ENCODE assay signal across 18 mouse cellular contexts in the genomic region with DNA sequence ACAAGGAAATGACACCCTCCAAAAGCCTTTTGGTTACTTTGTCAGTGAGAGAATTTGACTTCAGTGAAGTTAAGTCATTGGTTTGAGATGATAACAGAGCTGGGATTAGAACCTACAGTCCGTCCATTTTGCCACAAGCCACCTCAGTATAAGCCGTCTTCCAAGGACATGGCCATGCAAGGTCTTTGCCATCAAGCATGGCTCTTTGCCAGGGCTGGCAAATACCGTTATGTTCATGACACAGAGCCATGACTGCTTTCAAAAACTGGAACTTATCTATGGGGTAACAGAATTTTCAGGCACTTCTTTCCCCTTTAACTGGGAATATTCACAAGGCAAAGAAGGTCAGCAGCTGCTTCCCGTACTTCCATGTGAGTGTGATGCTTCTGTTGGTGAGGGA.
DNase-seq lines count a peak whose midpoint lies in the region; ATAC-seq lines count a peak whose summit lies in the region.
"Had no signal": no experiment of that assay in that cellular context is flagged by ENCODE, and none has a peak within 500 bp of the region (broad histone marks: within the 10 kb centered on the region; RNA-seq: fewer than 3 reads in every experiment).

No protein-coding gene starts in this region.

- ATAC-seq in cerebellum, adult (ENCODE audit: insufficient number of reproducible peaks, low FRiP score, low TSS enrichment): no peak
- ATAC-seq: activated CD4-positive, CD25-positive, alpha-beta regulatory T cell, adult 4 months; forebrain, embryonic 15.5 days; inflammation-experienced regulatory T-cells, adult 6 months; intestine, embryonic 16.5 days had no signal

- intact Hi-C loops in left cerebral cortex, postnatal 4 days (cut with DNase I): no loop called here

- DNase-seq in adrenal gland, adult 2 months: peak; percentile 20
- no peak for DNase-seq in adrenal gland, adult 8-10 months
- DNase-seq in cerebellum, postnatal 14 days: peak; percentile 44 to 54
- DNase-seq in left cerebral cortex, postnatal 4 days: peak; percentile 38
- no peak for DNase-seq in left cerebral cortex, adult 18-20 months (ENCODE audit: low spot score in 2 of 2)
- DNase-seq in adrenal gland, postnatal 36 days: peak; percentile 16 to 35
- no peak for DNase-seq in layer of hippocampus, postnatal 25 days (ENCODE audit: extremely low spot score in 1 of 2, low spot score in 1 of 2)
- DNase-seq: cerebellum, adult 11-12 months; cerebellum, adult 8-10 months; gastrocnemius, postnatal 25 days; heart, adult 2 months; heart, postnatal 14 days; kidney, adult 18-20 months had no signal

Comparison
In these comparisons a context has a peak if more than half of its experiments do, and no peak if none do; other contexts are left out.
1. DNase-seq: peak in adrenal gland, adult 2 months (single experiment), cerebellum, postnatal 14 days (2 of 2), left cerebral cortex, postnatal 4 days (single experiment) and adrenal gland, postnatal 36 days (2 of 2); none in adrenal gland, adult 8-10 months (single experiment), left cerebral cortex, adult 18-20 months (0 of 2) and layer of hippocampus, postnatal 25 days (0 of 2).